Mouse (Mus musculus) neutrophil, adult 65 days (primary cell): ENCODE results near the gene Tubg1. TPM values are rescaled to one million over a fixed set of nuclear protein-coding genes. Genes with fewer than 3 reads are reported as not detected.

ENCODE experiments used
- total RNA-seq: library from RNA; stranded (reverse); gene quantifications from 2 replicates; pipeline ENCODE4 v1.2.4, GENCODE M21; 2023

Gene Tubg1
- 9.6 and 12.6 TPM in 2 replicates for total RNA-seq

GRCm38 (mm10) chr11:101119761-101120544, at the start of gene Tubg1, which contains the start of gene Retreg3:
Gene Tubg1, plus strand, starts transcription at chr11:101119938.
Gene Retreg3, minus strand, starts transcription at chr11:101119893.

GRCm38 (mm10) chr11:101078121-101078520, 41.6 kb upstream of the Tubg1 start, which contains the start of gene Hsd17b1:
Gene Hsd17b1, plus strand, starts transcription at chr11:101078411.

GRCm38 (mm10) chr11:101082208-101083082, 37.3 kb upstream of the Tubg1 start, which contains the start of gene Coasy:
Gene Coasy, plus strand, starts transcription at chr11:101082565.

GRCm38 (mm10) chr11:101086756-101087681, 32.7 kb upstream of the Tubg1 start, which contains the start of gene Mlx:
Gene Mlx, plus strand, starts transcription at chr11:101087277.

DNA sequence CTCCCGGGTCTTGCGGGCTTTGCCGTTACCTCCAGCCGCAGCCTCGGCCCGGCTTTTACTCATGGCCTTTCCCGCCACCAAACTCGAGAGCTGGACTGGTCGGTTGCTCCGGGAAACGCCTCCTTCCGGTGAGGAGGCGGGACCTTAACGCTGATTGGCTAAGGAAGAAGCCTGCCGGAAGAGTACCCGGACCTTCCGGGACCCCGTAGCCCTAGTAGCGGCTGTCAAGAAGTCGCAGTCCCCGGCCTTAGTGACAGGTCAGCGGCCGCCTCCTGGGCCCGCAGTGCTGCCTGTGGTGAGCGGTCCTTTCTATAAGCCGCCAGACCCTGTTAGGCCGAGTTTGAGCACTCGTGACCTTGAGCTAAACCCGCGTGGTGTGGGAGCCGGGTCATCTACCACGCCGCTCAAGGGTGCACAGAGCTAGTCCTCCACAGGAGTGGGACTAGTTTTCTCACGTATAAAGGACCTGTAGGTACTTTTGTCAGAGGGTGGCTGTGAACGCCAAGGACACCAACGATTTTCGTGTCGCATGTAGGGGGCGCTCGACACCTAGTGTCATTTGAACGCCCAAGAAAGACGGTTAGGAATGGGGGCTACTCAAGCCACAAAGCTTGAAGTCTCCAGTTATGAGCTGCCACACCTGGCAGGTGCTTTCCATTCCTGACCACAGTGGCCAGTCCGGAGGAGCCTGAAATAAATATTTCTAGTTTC, 24.3 kb upstream of the Tubg1 start, which contains the start of gene Psmc3ip:
Gene Psmc3ip (minus strand): TSS at position 123 of the 711 bp plus-strand sequence.

DNA sequence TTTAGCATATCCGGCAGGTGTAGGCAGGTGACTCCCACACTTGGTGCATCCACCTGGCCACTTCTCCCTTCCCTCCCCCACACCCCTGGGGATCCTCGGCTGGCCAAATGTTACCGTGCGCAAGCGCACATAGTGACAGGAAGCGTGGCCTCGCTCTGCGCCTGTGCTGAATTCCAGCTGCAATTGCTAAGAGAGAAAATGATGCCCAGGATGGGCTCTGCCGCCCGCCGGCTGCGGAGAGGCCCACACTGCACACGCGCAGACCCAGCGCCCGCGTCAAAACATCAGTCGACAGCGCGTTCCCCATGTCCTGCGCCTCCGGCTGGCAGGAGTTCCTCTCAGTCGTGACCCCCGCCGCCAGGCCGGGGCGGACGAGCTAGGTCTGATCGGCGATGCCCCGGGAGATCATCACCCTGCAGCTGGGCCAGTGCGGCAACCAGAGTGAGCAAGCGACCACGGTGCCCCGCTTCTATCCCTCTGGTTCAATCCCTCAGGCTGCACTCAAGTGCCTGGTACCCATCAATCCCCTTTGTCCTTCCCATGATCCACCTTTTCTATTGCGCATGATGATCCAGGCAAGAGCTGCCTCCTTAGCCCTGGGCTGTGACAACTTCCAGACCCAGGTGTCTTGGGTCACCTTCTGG, 36.1 kb downstream of the Tubg1 start, which contains the start of gene Tubg2:
Gene Tubg2 (plus strand): TSS at position 180 of the 644 bp plus-strand sequence.

GRCm38 (mm10) chr11:101170354-101170810, 50.6 kb downstream of the Tubg1 start, which contains the start of gene Cntnap1:
Gene Cntnap1, plus strand, starts transcription at chr11:101170523.

GRCm38 (mm10) chr11:101170811-101171610, 51.3 kb downstream of the Tubg1 start, which contains the start of gene Plekhh3:
Gene Plekhh3, minus strand, starts transcription at chr11:101171351.

DNA sequence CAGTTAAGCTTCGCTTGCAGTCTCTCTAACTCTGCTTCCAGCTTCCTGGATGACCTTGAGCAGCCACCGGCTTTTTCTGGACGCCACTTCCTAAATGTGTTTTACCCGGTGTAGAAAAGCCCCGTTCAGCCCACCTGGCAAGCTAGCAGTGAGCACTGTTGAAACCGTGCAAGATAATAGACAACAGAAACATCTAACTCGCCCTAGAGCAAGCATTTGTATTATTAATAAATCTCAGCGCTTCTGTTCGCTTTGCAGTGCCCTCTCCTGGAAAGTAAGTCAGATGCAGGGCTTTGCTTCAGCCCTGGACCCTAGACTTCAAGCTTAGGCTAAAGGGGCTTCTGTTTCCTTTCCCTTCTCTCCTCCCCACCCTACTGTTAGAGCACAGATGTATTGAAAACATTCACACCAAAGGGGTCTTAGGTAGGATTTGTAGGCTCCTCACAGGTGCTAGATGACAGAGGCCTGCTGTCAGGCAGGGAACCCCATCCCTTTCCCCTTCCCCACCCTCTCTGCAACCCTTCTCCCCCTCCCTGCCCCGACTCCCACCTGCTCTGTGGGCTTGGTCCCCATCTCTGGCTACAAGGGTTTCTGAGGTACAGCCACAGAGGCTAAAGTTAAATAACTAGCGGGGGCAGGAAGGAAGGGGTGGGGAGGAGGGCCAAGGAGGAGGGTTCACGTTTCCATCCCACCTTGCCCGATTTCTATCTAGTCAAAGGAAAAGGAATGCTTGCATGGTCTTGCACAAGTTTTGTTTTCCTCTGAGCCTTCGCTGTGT, 55.3 kb downstream of the Tubg1 start, which contains the start of gene Ccr10:
Gene Ccr10 (minus strand): TSS at position 593 of the 778 bp plus-strand sequence.

Other genes with a start within 250 kb of the Tubg1 start
- gene Stat3, start 180.4 kb upstream of the Tubg1 start, total RNA-seq, result 385 and 488 TPM in 2 replicates
- 0.48 and 0.98 TPM in 2 replicates for gene Cavin1, start 149.1 kb upstream of the Tubg1 start, total RNA-seq
- gene Atp6v0a1, start 110.5 kb upstream of the Tubg1 start, total RNA-seq, result 85.5 and 131 TPM in 2 replicates
- gene Naglu, start 49.9 kb upstream of the Tubg1 start, total RNA-seq, result 6.4 and 8.0 TPM in 2 replicates
- 1.2 and 1.9 TPM in 2 replicates for gene Hsd17b1, start 41.5 kb upstream of the Tubg1 start, total RNA-seq
- gene Coasy, start 37.4 kb upstream of the Tubg1 start, total RNA-seq, result 9.2 and 9.9 TPM in 2 replicates
- 34.2 and 43.5 TPM in 2 replicates for gene Mlx, start 32.7 kb upstream of the Tubg1 start, total RNA-seq
- gene Psmc3ip, start 24.5 kb upstream of the Tubg1 start, total RNA-seq, result 3.6 and 3.7 TPM in 2 replicates
- gene Retreg3, start within 50 bp of the Tubg1 start, total RNA-seq, result 24.0 and 28.6 TPM in 2 replicates
- gene Tubg2, start 36.0 kb downstream of the Tubg1 start, total RNA-seq, result 0.59 and 1.2 TPM in 2 replicates
- 0.66 TPM in 2 replicates for gene Cntnap1, start 50.6 kb downstream of the Tubg1 start, total RNA-seq
- gene Plekhh3, start 51.4 kb downstream of the Tubg1 start, total RNA-seq, result 1.9 and 2.7 TPM in 2 replicates
- 0.29 and 0.63 TPM in 2 replicates for gene Ccr10, start 55.5 kb downstream of the Tubg1 start, total RNA-seq
- gene Ezh1, start 106.5 kb downstream of the Tubg1 start, total RNA-seq, result 36.3 and 45.9 TPM in 2 replicates
- 0.41 TPM in 1 of 2 replicates, not detected in the other for gene Ramp2, start 126.1 kb downstream of the Tubg1 start, total RNA-seq
- gene Vps25, start 133.8 kb downstream of the Tubg1 start, total RNA-seq, result 63.2 and 66.1 TPM in 2 replicates
- 1.9 and 2.3 TPM in 2 replicates for gene Wnk4, start 140.6 kb downstream of the Tubg1 start, total RNA-seq
- gene Cntd1, start 159.1 kb downstream of the Tubg1 start, total RNA-seq, result 0.32 and 0.43 TPM in 2 replicates
- 25.3 and 30.8 TPM in 2 replicates for gene Coa3, start 159.2 kb downstream of the Tubg1 start, total RNA-seq
- 150 and 240 TPM in 2 replicates for gene Becn1, start 182.3 kb downstream of the Tubg1 start, total RNA-seq
- 59.9 and 64.2 TPM in 2 replicates for gene Psme3, start 196.3 kb downstream of the Tubg1 start, total RNA-seq
- gene Aoc2, start 205.1 kb downstream of the Tubg1 start, total RNA-seq, result 2.7 and 4.6 TPM in 2 replicates
- gene Aoc3, start 210.7 kb downstream of the Tubg1 start, total RNA-seq, result not detected in 2 replicates
- not detected in 2 replicates for gene G6pc, start 247.6 kb downstream of the Tubg1 start, total RNA-seq